Mouse (Mus musculus): ENCODE measurements around the gene Dlg2. TPM values are rescaled to one million over a fixed set of nuclear protein-coding genes. Genes with fewer than 3 reads are reported as not detected.

Gene Dlg2
- total RNA-seq, 1 experiment from 2014 or later: 71.9 TPM

DNA sequence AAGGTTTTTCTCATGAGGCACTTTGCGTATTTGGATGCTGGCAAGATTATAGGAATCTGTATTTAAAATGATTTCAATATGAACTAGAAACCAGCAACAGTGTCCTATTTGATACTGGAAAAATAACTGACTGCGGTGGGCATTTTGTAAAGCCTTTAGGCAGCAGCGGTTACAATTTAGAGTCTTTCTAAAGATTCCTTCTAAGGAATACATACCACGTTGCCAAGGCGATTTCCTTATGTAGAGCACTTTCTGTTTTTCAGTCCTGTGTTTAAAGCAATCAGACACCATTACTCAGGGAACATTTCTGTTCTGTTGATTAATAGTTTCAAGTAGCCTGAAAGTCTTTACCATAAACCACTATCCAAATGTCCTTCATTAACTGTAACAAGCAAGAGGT lies 1309.0 kb downstream of the Dlg2 start:
- DNase-seq: no peak

DNA sequence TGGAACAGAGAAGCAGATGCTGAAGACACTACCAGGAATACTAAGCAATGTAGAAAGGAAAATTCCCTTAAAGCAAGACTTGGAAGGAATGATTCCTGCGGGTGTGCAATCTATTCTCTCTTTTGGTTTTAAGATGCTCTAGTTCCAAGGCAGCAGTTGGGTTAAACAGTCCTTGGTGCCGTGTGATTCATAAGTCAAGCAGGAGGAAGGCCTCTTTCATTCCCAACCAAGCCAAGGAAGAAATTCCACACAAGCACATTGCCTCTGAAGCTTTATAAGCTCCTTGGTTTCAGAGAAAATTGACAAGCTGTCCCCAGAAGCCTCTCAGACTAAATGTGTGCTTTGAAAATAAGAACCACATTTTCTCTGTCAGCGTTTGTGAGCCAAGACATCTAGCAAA lies 1309.4 kb downstream of the Dlg2 start:
- no peak for DNase-seq

DNA sequence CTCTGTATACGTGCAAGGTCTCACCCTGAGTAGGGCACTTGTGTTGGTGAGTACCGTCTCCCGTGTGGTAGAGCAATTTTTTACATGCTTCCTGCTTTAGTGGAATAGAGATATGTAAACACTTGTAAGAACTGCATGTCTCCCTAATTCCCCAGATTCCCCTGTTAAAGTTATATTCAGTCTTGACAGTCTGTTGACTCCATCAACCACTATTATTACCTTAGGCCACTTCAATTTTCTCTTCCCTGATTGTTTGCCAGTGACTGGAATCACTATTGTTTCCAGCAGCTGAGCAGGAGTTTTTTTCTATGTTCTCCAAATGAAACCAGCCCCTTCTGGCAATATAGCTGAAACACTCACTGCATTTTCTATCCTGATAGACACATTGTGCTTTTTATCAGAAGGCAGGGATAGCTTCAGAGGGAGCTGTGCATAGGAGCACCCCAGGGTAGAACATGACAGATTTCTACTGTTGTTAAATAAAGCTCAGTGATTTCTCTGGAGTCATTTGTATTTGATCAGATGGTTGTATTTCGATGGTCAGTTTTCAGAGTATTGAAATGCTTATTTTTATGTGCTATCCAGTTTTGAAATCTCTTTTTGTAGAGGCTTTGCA lies 1314.6 kb downstream of the Dlg2 start:
- DNase-seq: no peak

DNA sequence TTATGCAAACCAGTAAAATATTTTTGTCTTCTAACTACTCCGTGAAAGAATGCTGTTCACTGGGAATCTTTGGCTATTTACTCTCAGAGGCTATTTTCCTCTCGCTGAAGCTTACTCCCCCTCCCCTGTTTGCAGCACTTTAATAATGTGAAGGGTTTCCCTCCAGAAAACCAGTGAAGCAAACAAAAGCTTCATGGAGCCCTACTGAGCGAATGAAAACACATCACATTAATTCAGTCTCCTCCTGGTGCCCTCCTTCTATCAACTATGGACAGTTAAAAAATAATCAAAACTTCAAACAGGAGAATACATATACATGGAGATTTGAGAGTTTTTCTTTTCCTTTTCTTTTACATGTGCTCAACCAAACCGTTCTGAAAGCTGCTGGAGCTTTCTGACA lies 1330.2 kb downstream of the Dlg2 start:
- DNase-seq: no peak

DNA sequence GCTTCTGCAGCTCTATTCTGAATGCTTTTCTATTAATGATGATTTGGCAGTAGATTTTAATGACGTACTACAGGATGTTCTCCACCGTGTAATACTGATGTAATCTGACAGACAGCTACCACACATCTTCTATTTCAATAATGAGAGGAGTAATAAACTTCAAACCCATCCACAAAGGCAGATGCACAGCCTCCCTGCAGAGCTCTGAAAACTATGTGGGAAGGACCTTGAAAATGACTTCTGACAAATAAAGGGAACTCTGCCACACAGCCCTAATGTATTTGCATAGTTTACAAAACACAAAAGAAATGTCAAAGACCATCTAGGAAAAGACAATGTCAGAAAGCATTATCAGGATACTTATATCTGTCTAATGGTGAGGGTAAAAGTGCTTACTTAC lies 1334.3 kb downstream of the Dlg2 start:
- DNase-seq: no peak

DNA sequence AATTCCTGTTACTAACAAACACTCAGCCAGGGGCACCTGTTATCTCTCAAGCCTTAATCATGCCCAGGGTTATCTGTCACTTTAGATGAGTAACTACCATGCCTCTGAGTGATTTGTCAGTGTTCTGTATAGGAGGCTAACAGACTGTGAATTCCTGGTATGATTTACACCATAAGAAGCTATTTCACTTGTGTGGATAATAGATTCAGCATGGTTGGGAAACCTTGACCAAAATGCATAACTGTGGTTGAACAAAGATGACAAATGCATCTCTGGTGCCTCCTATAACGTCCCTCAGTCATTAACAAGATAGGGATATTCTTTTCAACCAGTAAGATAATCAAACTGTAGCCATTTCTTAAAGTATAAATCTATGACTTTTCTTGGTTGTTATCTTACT lies 1341.5 kb downstream of the Dlg2 start:
- no peak for DNase-seq

DNA sequence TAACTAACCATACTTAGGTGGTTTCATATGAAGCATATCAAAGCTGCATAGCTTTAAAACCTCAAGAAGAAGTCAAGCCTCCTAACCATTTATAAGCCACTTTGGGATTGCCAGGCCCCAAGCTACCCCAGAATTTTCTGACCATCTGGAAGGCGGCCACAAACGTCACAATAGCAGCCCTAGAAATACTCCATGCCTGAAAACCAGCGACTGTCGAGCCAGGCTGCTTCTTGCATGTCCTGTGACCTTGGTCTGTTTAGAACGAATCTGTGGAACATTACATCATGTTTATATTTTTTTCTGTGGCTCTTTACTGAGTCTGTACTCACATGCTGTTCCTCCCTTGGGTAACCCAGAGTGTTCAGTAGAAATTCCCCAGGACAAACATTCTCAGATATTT lies 1355.7 kb downstream of the Dlg2 start:
- DNase-seq: peak; percentile 24

DNA sequence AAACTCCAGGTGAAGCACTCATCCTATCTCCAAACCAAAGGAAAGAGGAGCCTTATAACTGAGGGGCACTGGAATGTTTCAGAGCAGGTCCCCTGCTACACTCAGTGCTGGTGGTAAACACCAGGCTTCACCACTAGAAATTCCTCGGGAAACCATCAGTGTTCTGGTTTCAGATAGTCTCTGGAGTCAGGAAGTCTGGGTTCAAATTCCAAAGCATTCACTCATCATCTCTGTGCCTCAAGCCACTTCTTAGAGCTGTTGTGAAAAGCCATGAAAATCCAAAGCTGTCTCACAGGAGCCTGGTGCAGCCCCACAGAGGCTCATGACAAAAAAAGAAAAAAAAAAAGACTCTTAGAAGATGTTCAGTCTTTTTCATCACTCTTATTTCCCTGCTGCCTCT lies 1369.3 kb downstream of the Dlg2 start:
- DNase-seq: no peak

DNA sequence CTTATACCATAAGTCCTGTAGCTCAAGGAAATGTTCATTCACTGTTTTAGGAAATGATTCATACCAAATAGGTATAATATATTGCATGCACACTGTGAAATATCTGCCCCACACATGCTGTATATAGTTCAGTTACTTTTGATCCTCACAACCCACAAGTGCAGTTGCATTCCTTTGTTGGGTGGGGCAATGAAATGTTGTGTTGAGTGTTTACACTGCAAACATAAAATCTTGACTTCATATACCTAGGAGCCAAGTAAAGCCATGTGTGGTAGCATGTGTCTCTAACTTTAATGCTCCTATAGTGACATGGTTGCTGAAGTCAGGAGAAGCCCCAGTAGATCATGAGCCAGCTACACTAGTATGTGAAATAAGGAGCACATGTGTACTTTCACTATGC lies 1372.9 kb downstream of the Dlg2 start:
- no peak for DNase-seq

DNA sequence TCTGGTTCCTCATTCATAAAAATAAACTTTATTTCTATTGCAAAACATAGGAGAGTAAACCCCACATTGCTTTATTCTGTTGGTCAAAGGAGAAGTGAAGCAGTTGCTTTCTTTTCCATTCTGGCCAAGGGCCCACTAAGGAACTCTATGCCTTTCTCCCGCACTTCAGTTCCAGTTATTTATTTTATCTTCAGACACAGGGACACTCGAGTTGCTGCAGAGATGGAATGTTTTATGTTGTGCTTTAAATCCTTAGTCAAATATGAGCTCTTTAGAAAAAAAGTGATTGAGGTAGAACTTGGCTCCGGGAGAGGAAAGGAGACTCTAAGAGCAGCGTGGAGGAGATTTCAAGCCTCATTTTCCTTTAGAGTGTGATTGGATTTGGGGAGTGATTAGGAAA lies 1377.2 kb downstream of the Dlg2 start:
- no peak for DNase-seq

DNA sequence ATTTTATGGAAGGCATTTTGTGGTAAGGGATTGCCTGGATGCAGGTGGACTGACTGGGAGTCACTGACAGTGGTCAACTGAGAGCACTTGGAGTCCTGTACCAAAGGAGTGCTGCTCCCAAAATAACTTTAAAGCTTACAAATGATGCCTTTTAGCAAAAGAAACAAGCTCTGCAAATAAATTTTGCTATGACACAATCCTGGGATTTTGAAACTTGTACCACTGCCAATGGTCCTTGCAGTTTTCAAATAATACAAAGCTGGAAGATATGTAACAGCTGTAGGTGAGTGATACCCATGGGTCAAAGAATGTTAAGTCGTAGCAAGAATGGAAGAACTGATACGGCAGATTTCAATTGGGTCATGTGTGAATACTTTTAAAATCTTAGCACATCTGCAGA lies 1380.5 kb downstream of the Dlg2 start:
- DNase-seq: peak; percentile 11

DNA sequence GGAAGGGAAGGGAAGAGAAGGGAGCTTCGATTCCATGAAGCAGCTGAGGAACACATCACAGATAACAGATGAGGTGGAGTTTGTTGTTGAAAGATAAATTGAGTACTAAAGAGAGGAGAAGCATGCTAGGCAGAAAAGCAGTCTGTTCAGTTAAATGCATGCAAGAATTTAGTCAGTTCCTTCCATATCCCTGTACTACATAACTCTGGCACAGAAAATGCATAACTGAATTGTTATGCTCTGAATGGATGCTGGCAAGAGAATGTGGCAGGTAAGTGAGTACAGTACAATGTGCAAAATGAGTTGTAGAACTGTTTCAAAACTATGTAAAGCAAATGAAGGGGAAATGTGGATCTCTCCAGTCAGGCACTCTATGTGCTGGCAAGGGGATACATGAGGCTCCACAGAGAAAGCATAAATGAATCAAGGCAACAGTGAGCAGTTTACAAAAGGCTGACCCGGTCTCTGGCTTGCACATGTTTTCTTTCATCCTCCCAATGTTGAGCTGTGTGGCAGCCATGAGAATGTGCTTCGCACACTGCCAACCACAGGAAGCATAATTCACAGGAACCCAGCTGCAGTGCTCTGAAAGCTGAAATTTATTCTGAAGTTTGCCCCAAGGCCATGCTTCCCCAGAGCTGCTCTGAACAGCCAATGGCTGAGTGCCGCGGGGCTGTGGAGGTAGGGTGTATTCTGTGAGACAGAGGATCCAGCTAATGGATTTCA lies 1386.5 kb downstream of the Dlg2 start:
- DNase-seq: peak; percentile 70

DNA sequence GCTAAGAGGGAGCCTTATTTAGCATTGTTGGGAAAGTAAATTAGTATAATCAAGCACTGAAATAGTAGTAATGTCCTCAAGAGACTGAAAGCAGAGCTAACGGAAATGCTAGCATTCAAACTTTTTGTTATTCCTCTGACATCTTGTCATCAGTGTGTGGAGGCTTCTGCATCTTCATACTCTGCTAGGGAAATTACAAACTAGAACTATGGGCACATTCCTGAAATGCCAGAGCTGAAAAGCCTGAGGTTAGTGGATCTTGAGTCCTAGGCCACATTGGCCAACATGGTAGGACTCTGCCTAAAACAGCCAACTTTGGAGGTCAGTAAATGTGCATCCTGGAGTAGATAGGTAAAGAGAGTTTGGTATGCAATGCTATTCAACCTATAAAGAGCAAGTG lies 1392.4 kb downstream of the Dlg2 start:
- no peak for DNase-seq

DNA sequence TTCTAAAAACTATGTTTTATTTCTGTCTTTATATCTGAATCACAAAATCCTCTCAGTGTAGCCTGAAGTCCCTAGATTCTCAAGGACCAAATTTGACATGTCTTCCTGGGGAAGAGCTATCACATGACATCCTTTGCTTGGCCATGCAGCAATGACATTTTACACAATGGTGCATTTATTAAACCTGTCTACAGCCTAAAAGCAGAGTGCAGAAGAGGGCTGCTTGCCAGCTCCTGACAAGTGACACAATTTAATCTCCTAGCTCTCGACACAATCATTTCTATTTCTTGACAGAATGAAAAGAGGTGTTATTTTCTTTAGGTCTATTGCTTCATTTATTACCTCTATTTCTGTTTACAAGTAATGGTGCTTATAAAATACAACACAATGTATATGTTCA lies 1400.4 kb downstream of the Dlg2 start:
- peak; percentile 37 for DNase-seq

DNA sequence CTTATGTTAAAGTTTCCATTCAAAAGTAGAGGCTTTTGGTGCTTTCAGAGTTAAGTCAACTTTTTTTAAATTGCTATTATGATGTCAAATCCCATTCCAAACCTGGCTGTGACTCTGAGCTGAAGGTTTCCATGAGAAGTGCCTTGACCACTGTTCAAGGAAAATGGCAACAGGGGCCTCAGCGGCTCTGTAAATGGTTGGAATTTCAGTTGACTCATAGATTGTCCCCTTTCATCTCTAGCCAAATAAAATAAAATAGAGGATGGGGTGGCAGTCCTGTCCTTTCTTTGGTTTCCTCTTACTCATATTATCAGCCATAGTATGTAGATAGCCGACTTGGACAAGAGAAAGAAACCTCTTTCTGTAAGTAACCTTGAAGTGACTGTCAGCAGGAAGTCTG lies 1401.3 kb downstream of the Dlg2 start:
- DNase-seq: peak; percentile 57

DNA sequence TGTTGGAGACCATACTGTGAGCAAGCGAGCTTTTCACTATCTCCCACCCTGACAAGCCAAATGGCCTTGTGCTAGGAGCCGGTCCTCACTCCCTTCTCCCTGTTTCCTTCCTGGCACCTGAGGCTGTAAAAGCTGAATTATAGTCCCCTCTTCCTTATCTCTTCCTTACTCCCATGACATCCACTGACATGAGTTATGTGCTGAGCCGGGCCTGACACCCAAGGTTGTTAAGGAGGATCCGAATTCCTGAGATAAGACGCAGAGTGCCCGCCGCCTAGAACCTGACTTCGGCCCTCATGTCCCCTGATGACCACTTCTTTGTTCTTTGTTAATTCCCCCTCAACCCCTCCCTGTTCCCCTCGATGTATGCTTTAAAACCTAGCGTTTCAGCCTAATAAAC lies 1409.9 kb downstream of the Dlg2 start:
- peak; percentile 55 for DNase-seq

DNA sequence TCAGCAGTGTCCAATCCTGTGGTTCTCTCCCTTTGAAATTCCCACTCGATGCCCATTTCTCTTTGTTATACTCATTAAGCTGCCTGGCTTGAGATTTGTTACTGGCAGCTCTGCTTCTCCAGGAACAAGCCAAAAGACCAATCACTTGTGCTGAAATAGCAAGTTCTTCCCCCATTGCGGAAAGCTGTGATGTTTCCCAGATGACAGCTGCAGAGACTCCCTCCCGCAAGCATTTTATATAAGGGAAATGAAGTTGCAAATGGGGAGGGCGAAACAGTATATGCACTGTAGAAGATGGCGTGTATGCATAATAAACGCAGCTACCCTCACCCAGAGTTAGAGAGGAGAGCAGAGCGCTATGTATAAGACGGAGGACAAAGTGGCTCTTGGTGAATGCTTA lies 1417.5 kb downstream of the Dlg2 start:
- no peak for DNase-seq

DNA sequence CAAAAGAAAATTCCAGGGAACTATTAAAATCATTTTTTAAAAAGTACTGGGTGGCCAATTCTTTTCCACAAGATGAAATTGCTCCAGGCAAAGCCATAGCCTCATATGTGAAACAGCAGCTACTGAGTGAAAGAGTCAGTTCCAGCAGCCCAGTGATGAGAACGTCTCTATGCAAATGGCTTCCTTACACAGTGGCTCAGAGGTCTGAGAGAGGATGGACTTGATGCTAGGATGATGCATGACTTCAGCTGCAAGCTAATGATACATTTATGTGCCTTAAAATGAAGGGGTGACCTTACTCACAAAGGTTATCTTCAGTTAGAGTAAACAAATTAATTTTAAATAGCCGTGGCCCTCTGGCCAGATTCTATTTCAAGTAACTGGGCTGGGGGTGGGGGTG lies 1420.5 kb downstream of the Dlg2 start:
- no peak for DNase-seq

DNA sequence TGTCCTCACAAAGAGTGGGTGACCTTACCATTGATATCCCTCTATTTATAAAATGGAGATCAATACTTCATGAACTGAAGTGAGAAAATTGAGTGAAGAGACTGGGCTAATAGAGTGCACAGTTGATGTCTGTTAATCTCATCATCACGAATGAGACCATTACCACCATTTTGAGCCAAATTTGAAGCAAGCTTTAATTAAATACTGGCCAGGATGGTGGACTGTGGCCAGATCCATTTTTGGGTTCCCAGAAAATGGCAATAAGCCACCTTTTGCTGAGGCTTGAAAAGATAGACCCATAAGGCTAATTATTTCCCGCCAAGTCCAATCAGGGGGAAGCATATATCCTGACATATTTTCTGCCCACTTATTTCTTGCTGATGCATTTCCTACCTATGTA lies 1421.0 kb downstream of the Dlg2 start:
- DNase-seq: no peak

DNA sequence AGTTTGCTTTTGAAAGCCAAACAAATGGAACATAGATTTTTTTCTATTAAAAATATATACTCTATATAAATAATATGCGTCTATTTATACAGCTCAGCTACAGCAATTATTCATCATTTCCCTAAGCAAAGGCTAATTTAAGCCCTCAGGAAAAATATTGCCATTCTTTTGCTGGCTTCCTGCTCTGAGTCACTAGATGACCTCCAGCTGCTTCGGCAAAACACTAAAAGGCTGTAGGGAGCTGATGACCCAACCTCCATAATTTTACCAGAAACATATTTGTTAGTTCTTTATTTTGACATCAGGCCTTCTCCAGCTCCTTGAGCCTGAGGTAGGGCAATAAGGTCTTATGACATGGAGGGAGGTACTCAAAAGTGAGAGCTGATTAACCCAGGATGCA lies 1426.0 kb downstream of the Dlg2 start:
- DNase-seq: peak; percentile 28

DNA sequence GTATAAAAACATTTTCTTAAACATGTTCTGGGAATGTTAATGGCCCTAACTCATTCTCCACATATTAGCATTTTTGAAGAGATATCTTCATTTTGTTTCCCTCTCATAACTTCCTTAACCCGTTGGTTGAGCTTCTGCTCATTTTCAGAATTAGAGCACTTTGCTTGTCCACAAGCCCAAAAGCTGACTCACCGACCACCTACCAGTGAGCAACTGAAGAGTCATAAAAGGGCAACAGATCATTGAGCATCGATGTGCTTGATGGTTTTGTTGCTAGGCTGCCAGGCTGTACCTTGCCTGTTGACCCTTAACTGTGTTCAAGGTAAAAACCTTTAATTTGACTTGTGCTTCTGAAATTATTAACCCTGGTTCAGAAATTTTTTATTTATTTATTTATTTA lies 1440.3 kb downstream of the Dlg2 start:
- peak; percentile 5 for DNase-seq

DNA sequence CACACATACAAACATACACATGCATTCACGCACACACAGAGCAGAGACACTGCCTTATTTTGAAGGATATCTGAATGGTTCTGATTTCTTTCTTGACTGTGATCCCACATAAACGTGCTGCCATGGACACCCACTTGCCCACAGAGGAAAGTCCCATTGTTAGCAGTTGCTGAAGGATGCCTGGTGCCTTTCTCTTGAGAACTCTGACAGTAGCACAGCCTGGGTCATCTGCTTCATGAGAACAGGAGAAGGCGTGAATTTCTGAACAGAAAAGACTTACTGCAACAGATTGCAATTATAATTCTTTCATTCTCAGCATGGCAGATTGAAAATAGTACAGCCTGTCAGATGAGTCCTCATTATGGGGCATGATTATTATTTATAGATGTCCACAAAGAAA lies 1442.6 kb downstream of the Dlg2 start:
- no peak for DNase-seq

DNA sequence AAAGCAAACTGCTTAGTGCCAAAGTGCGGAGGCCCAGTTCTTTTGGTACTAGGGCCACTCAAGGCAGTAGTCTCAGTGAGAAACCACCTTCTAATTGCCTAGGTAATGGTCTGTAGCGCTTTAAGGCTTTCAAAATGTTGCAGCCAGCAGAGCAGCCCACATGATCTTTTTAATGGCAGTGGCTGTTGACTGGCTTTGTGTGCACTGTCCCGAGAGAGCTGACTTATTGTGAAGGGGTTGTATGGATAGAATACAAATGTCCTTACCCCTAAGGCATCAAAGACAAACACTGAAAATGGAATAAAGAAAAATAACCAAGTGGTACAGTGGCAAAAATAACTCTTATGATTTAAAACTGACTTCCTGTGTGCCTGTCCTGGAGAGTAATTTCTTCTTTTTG lies 1443.3 kb downstream of the Dlg2 start:
- no peak for DNase-seq

DNA sequence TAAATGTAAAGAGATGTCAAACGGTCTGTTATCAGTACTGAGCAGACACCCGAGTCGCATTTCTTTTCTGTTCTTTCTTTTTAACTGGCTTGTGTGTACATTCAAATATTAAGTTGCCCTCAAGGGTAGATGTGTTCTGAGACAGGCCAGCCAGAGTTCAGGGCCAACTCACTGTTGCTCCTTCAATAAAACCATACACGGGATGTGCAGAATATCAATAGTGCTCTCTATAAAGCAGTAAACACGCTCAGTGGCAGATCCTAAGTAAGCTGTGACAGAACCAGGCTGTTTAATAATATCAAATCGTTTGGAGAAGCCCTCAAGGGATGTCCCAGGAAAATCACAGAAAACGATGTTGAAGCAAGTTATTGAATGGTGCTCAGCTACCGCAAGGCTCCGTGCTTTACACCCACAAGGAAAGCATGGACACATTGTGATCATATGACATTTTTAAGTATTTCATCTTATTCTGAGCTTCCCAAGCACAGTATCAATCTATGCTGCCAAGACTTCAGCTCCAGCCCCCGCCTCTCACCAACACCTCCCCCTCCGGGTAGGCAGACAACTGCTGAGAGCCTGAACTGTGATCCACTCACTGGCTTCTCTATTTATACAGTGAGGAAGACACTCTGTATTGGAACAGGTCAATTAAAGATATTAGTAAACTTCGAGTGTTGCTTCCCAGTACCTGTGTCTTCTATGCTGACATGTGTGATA lies 1458.6 kb downstream of the Dlg2 start:
- no peak for DNase-seq

All from adrenal gland, postnatal 14 days (tissue).